Mouse (Mus musculus): ENCODE measurements around the gene Vsx2.

DNA sequence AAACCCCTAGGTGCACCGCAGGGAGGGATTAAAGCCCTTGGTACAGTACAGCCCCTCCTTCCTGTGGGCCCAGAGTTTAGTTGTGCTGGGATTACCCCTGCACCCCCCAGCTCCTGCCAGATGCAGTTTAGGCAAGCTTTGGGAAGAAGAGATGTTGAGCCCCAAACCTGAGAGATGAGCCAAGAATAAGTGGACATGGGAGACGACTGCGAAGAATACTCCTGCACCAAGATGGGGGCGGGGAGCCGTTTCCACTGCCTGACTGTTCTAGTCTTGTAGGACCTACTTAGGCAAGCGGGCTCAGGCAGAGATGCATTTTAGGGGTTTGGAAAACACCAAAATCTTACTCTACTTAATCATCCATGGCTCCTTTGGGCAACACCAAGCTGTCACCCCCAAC, 70.7 kb downstream of the Vsx2 start:
- TF ChIP-seq POLR2A (IDR thresholded peaks at IDR 0.05; ENCODE audit: low read depth, low read length), result no peak
- no peak for TF ChIP-seq CTCF (conservative IDR thresholded peaks at IDR 0.05; ENCODE audit: insufficient read depth, insufficient read length, low read depth, low read length)

Measured in kidney, adult 2 months (tissue).